Mouse (Mus musculus) ovary, adult 18-20 months (tissue): ENCODE results near the gene Egf.

ENCODE experiments used
- DNase-seq: peaks from one replicate; pipeline ENCODE4 v3.0.0; 2022; ENCODE audit warnings: low spot score, mixed read lengths

Egf gene

GRCm38 (mm10) chr3:129714542-129715145 is 40.5 kb downstream of the Egf start:
- DNase-seq: no peak

- DNase-seq: no peak
Observed at GRCm38 (mm10) chr3:129708157-129708556, 47.0 kb downstream of the Egf start.

GRCm38 (mm10) chr3:129698882-129699281 is 56.2 kb downstream of the Egf start:
- DNase-seq: no peak

GRCm38 (mm10) chr3:129698365-129698764 is 56.8 kb downstream of the Egf start:
- no peak for DNase-seq

GRCm38 (mm10) chr3:129697691-129698090 is 57.4 kb downstream of the Egf start:
- no peak for DNase-seq

- no peak for DNase-seq
Observed at GRCm38 (mm10) chr3:129695943-129696342, 59.2 kb downstream of the Egf start.

GRCm38 (mm10) chr3:129693581-129693980 is 61.5 kb downstream of the Egf start:
- DNase-seq: no peak

GRCm38 (mm10) chr3:129692816-129693215 is 62.3 kb downstream of the Egf start:
- DNase-seq: no peak

GRCm38 (mm10) chr3:129687429-129687828 is 67.7 kb downstream of the Egf start:
- DNase-seq: no peak

GRCm38 (mm10) chr3:129686698-129687333 is 68.3 kb downstream of the Egf start:
- DNase-seq: no peak

- DNase-seq: no peak
Observed at GRCm38 (mm10) chr3:129686196-129686595, 68.9 kb downstream of the Egf start.

GRCm38 (mm10) chr3:129683060-129683679 is 71.9 kb downstream of the Egf start:
- DNase-seq: no peak

- DNase-seq: no peak
Observed at GRCm38 (mm10) chr3:129682389-129682788, 72.7 kb downstream of the Egf start.

GRCm38 (mm10) chr3:129681841-129682240 is 73.3 kb downstream of the Egf start:
- no peak for DNase-seq

- no peak for DNase-seq
Observed at GRCm38 (mm10) chr3:129680258-129680657, 74.9 kb downstream of the Egf start.

- no peak for DNase-seq
Observed at GRCm38 (mm10) chr3:129675923-129676322, 79.2 kb downstream of the Egf start.

- no peak for DNase-seq
Observed at GRCm38 (mm10) chr3:129663906-129664305, 91.2 kb downstream of the Egf start.

- no peak for DNase-seq
Observed at GRCm38 (mm10) chr3:129658776-129659175, 96.3 kb downstream of the Egf start.

- DNase-seq: no peak
Observed at GRCm38 (mm10) chr3:129657775-129658174, 97.3 kb downstream of the Egf start.

- no peak for DNase-seq
Observed at GRCm38 (mm10) chr3:129657222-129657621, 97.9 kb downstream of the Egf start.

- DNase-seq: no peak
Observed at GRCm38 (mm10) chr3:129656540-129656939, 98.6 kb downstream of the Egf start.

GRCm38 (mm10) chr3:129652476-129652875 is 102.6 kb downstream of the Egf start:
- DNase-seq: no peak

GRCm38 (mm10) chr3:129651765-129652164 is 103.4 kb downstream of the Egf start:
- DNase-seq: no peak

- DNase-seq: no peak
Observed at GRCm38 (mm10) chr3:129650931-129651330, 104.2 kb downstream of the Egf start.
